Mouse (Mus musculus) testis, adult 2 months (tissue): ENCODE measurements around the gene Tbc1d16. TPM values are rescaled to one million over a fixed set of nuclear protein-coding genes. Genes with fewer than 3 reads are reported as not detected.
A peak's percentile ranks its signal among the peaks of the same experiment; 100 is the strongest.

Experiments
- H3K27ac ChIP-seq: fragments of 200-500 bp; 2 replicates; pipeline ENCODE4 v1.5.1; 2012; ENCODE audit warnings: low read depth, low read length; ENCODE audit not compliant: control insufficient read depth, insufficient read depth
- H3K27me3 ChIP-seq: fragments of 200-500 bp; 2 replicates; pipeline ENCODE4 v1.6.1; 2012; ENCODE audit warnings: mild to moderate bottlenecking, low read length, moderate library complexity; ENCODE audit not compliant: control insufficient read depth, insufficient read depth
- H3K36me3 ChIP-seq: fragments of 200-500 bp; 2 replicates; pipeline ENCODE4 v1.6.1; 2012; ENCODE audit warnings: mild to moderate bottlenecking, low read length; ENCODE audit not compliant: control insufficient read depth, insufficient read depth
- H3K4me1 ChIP-seq: fragments of 200-500 bp; 2 replicates; pipeline ENCODE4 v1.6.1; 2012; ENCODE audit warnings: low read length; ENCODE audit not compliant: control insufficient read depth, insufficient read depth
- H3K4me3 ChIP-seq: fragments of 200-500 bp; 2 replicates; pipeline ENCODE4 v1.5.1; 2012; ENCODE audit warnings: low read depth, mild to moderate bottlenecking, low read length, moderate library complexity, mixed read lengths; ENCODE audit not compliant: control insufficient read depth
- CTCF ChIP-seq: fragments of 200-500 bp; IDR thresholded peaks from 2 replicates; pipeline ENCODE4 v1.5.1; 2012; ENCODE audit warnings: low read depth, mild to moderate bottlenecking, inconsistent platforms, low read length, moderate library complexity; ENCODE audit not compliant: control insufficient read depth, insufficient read depth, insufficient replicate concordance
- POLR2A ChIP-seq: fragments of 200-500 bp; IDR thresholded peaks from 2 replicates; pipeline ENCODE4 v1.6.1; 2012; ENCODE audit warnings: low read depth, mild to moderate bottlenecking, inconsistent platforms, low read length, moderate library complexity; ENCODE audit not compliant: control insufficient read depth
- polyA plus RNA-seq: library from polyadenylated mRNA; depleted of rRNA; stranded (reverse); fragments of >200 nt; gene quantifications from 2 replicates; pipeline ENCODE4 v1.2.3, GENCODE M21; 2012

The Tbc1d16 gene
- polyA plus RNA-seq, 1 experiment = 1.1 TPM

GRCm38 (mm10) chr11:119199233-119199601 lies 29.1 kb downstream of the Tbc1d16 start:
- Histone ChIP-seq H3K4me3 (no peak overlapping the region), H3K27me3 (no peaks in the 10 kb centered on the region), H3K27ac (no peak overlapping the region), H3K36me3 (no peaks in the 10 kb centered on the region), H3K4me1 (peaks cover 9% of the 10 kb centered on the region)
- TF ChIP-seq POLR2A (no peak), CTCF (no peak)

- H3K27ac ChIP-seq = no peak overlapping the region
- TF ChIP-seq POLR2A = no peak
- peak; percentile 50; the same call in 1 of the 2 replicates for TF ChIP-seq CTCF
- H3K27me3 ChIP-seq = no peaks in the 10 kb centered on the region
- H3K36me3 ChIP-seq = no peaks in the 10 kb centered on the region
- H3K4me3 ChIP-seq = peak overlapping the region; percentile 4; the same call in 1 of the 2 replicates
- H3K4me1 ChIP-seq = peaks cover 9% of the 10 kb centered on the region
Measured at GRCm38 (mm10) chr11:119198564-119199232, 29.6 kb downstream of the Tbc1d16 start.

- H3K36me3 ChIP-seq = no peaks in the 10 kb centered on the region
- H3K4me1 ChIP-seq = peaks cover 9% of the 10 kb centered on the region
- no peaks in the 10 kb centered on the region for H3K27me3 ChIP-seq
- H3K27ac ChIP-seq = no peak overlapping the region
- TF ChIP-seq POLR2A (no peak), CTCF (no peak)
- no peak overlapping the region for H3K4me3 ChIP-seq
Measured at GRCm38 (mm10) chr11:119197618-119198563, 30.4 kb downstream of the Tbc1d16 start.

GRCm38 (mm10) chr11:119192605-119193004 lies 35.7 kb downstream of the Tbc1d16 start:
- no peak overlapping the region for H3K27ac ChIP-seq
- H3K4me3 ChIP-seq = peak overlapping the region; percentile 26; the same call in 1 of the 2 replicates
- TF ChIP-seq CTCF (no peak), POLR2A (no peak)

GRCm38 (mm10) chr11:119192176-119192575 lies 36.1 kb downstream of the Tbc1d16 start:
- Histone ChIP-seq H3K4me3 (peak overlapping the region; percentile 26), H3K4me1 (peaks cover 11% of the 10 kb centered on the region), H3K27me3 (no peaks in the 10 kb centered on the region), H3K27ac (no peak overlapping the region), H3K36me3 (no peaks in the 10 kb centered on the region)
- TF ChIP-seq CTCF = no peak
- no peak for TF ChIP-seq POLR2A

More at GRCm38 (mm10) chr11:119192605-119193004, 35.7 kb downstream of the Tbc1d16 start:
- Histone ChIP-seq H3K4me1 (peaks cover 11% of the 10 kb centered on the region), H3K27me3 (no peaks in the 10 kb centered on the region), H3K36me3 (no peaks in the 10 kb centered on the region)

GRCm38 (mm10) chr11:119191606-119192081 lies 36.7 kb downstream of the Tbc1d16 start:
- H3K36me3 ChIP-seq = no peaks in the 10 kb centered on the region
- no peaks in the 10 kb centered on the region for H3K27me3 ChIP-seq
- no peak for TF ChIP-seq POLR2A
- TF ChIP-seq CTCF = no peak
- H3K27ac ChIP-seq = no peak overlapping the region
- H3K4me1 ChIP-seq = peaks cover 11% of the 10 kb centered on the region
- peak overlapping the region; percentile 26; the same call in 1 of the 2 replicates for H3K4me3 ChIP-seq

GRCm38 (mm10) chr11:119190498-119190897 lies 37.8 kb downstream of the Tbc1d16 start:
- Histone ChIP-seq H3K4me1 (peaks cover 11% of the 10 kb centered on the region), H3K27ac (no peak overlapping the region), H3K4me3 (no peak overlapping the region), H3K36me3 (no peaks in the 10 kb centered on the region), H3K27me3 (no peaks in the 10 kb centered on the region)
- TF ChIP-seq POLR2A = peak; percentile 22; the same call in 1 of the 2 replicates
- peak; percentile 61; the same call in 1 of the 2 replicates for TF ChIP-seq CTCF
